Mouse (Mus musculus) heart, adult 2 months (tissue): ENCODE measurements around the gene Ripor3.

Source experiments
- CTCF ChIP-seq: fragments of 200-600 bp; IDR thresholded peaks from 2 replicates; pipeline ENCODE4 v1.8.1; 2022; ENCODE audit warnings: antibody characterized with exemption, mild to moderate bottlenecking, moderate library complexity
- EP300 ChIP-seq: fragments of 200-500 bp; IDR thresholded peaks from 2 replicates; pipeline ENCODE4 v1.6.1; 2011; ENCODE audit warnings: low read depth, low read length, control low read depth; ENCODE audit not compliant: insufficient read depth
- POLR2A ChIP-seq: fragments of 200-500 bp; IDR thresholded peaks from 2 replicates; pipeline ENCODE4 v1.6.1; 2011; ENCODE audit warnings: mild to moderate bottlenecking, low read depth, low read length, control low read depth; ENCODE audit not compliant: insufficient read depth

DNA sequence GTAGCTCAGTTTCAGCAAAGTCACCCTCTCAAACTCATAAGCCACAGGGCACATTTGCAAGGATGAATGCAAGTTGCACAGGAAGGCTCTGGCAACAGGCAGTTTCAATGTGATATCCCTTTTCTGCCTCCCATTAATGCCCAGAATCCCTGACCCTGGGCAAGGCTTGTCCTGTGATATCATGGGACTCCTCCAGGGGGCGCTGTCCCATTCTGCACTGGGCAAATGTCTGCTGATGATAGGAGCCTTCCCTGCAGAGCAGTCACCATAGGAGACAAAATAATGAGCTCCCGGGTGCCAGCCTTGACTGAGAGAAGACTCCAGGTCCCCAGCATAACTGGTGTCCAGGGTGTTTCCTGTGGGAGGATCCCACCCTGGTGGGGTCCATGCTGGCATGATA is 42.3 kb upstream of the Ripor3 start:
- TF ChIP-seq EP300 (no peak), CTCF (peak; percentile 77), POLR2A (no peak)
